Mouse (Mus musculus) midbrain, embryonic 14.5 days (tissue): ENCODE measurements around the gene Hoxb6. TPM values are rescaled to one million over a fixed set of nuclear protein-coding genes. Genes with fewer than 3 reads are reported as not detected.

Source experiments
- ATAC-seq: fragments of 200-750 bp; cut with Nextera tagmentation; 2 replicates; pipeline ENCODE4 v1.8.0; 2017; ENCODE audit warnings: moderate number of reproducible peaks, moderate library complexity; ENCODE audit not compliant: low FRiP score, low TSS enrichment
- DNase-seq: peaks from one replicate; pipeline ENCODE4 v3.0.0-alpha.2; 2015
- H3K27ac ChIP-seq: fragments of 300-500 bp; sonication (generic); replicated peaks from 2 replicates; pipeline ENCODE4 v1.5.1; 2014; ENCODE audit warnings: mild to moderate bottlenecking, low read depth, low read length, moderate library complexity
- H3K27me3 ChIP-seq: fragments of 300-500 bp; sonication (generic); 2 replicates; pipeline ENCODE4 v1.6.1; 2014; ENCODE audit warnings: low read length, control low read depth, mixed read lengths; ENCODE audit not compliant: control insufficient read depth, insufficient read depth
- H3K36me3 ChIP-seq: fragments of 300-500 bp; sonication (generic); 2 replicates; pipeline ENCODE4 v1.6.1; 2014; ENCODE audit warnings: low read length, control low read depth; ENCODE audit not compliant: control insufficient read depth, insufficient read depth
- H3K4me1 ChIP-seq: fragments of 300-500 bp; sonication (generic); 2 replicates; pipeline ENCODE4 v1.6.1; 2014; ENCODE audit warnings: mild to moderate bottlenecking, antibody characterized with exemption, low read length, control low read depth; ENCODE audit not compliant: control insufficient read depth, insufficient read depth
- H3K4me2 ChIP-seq: fragments of 300-500 bp; sonication (generic); 2 replicates; pipeline ENCODE4 v1.6.1; 2014; ENCODE audit warnings: mild to moderate bottlenecking, low read length, moderate library complexity
- H3K4me3 ChIP-seq: fragments of 300-500 bp; sonication (generic); replicated peaks from 2 replicates; pipeline ENCODE4 v1.5.1; 2014; ENCODE audit warnings: low read depth, low read length
- H3K9ac ChIP-seq: fragments of 300-500 bp; sonication (generic); replicated peaks from 2 replicates; pipeline ENCODE4 v1.6.1; 2014; ENCODE audit warnings: mild to moderate bottlenecking, low read length, moderate library complexity
- H3K9me3 ChIP-seq: fragments of 300-500 bp; sonication (generic); 2 replicates; pipeline ENCODE4 v1.6.1; 2016; ENCODE audit warnings: low read length, control low read depth, mixed read lengths; ENCODE audit not compliant: control insufficient read depth
- WGBS: fragments of 180-500 bp; shearing (Covaris S2); extraction: QIAGEN DNeasy Blood & Tissue Kit; methylation state at CpG from one replicate; pipeline ENCODE4 v1.1.7; 2014; 5-methylcytosine and 5-hydroxymethylcytosine counted together
- polyA plus RNA-seq: library from polyadenylated mRNA; unstranded; fragments of >200 nt; fragmentation: Nextera tagmentation; extraction: Ambion mirVana; gene quantifications from 2 replicates; pipeline ENCODE4 v1.2.1, GENCODE M21; 2014

The Hoxb6 gene
- polyA plus RNA-seq, 1 experiment from 2014 or later, result not detected

DNA sequence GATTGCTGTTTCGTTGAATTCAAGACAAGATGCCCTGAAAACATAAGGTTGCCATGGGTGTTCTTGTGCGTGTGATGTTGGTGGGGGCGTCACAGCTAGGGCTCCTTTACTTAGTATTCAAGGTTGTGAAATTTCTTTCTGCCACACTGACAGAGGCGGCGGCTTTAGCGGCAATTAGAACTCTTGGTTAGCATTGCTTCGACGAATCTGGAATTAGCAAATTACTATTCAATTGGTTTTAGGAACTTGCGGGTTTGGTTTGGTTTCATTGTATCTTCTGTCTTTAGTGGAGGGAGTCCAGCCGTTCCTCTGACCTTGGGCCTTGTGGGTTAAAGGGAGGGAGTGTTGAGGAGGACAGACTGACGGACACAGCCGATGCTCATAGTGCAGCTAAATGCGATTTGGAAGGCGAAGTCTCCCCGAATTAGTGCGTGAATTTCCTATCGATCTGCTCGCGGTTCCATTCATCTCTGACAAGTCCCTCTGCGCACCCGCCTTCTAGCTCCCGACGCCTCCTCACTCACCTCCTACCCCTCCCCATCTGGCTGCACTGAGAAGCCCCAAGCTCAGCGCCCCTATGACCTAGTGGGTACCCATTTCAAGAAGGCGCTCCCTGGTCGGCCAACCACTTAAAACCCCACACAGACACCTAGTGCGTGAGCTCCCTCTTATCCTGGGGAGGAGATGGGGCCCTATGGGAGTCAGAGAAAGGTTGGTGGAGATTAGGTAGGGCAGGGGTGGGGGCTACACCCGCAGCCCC is 25.5 kb downstream of the Hoxb6 start, which contains the start of gene Hoxb4:
Hoxb4 (plus strand) TSS at position 660 of the 760 bp plus-strand sequence.
- under 1% methylated on average over 28 of the region's 28 CpGs for WGBS
- DNase-seq (no peak), ATAC-seq (no peak)
- Histone ChIP-seq H3K27me3 (peaks cover 100% of the 10 kb centered on the region), H3K4me1 (no peaks in the 10 kb centered on the region), H3K27ac (no peak within 1 kb of the TSS), H3K9me3 (no peaks in the 10 kb centered on the region), H3K4me3 (no peak within 1 kb of the TSS), H3K4me2 (peak within 1 kb of the TSS; percentile 32), H3K36me3 (no peaks in the 10 kb centered on the region), H3K9ac (no peak within 1 kb of the TSS)

GRCm38 (mm10) chr11:96318368-96319070 is 26.2 kb downstream of the Hoxb6 start:
- H3K9me3 ChIP-seq, result no peaks in the 10 kb centered on the region
- ATAC-seq (no peak; the same call in 1 of the 2 replicates), DNase-seq (no peak)
- no peaks in the 10 kb centered on the region for H3K4me1 ChIP-seq
- no peak overlapping the region for H3K9ac ChIP-seq
- peaks cover 100% of the 10 kb centered on the region for H3K27me3 ChIP-seq
- no peaks in the 10 kb centered on the region for H3K36me3 ChIP-seq
- peak overlapping the region; percentile 32 for H3K4me2 ChIP-seq
- WGBS, result 1% methylated on average over 39 of the region's 45 CpGs
- no peak overlapping the region for H3K27ac ChIP-seq
- no peak overlapping the region for H3K4me3 ChIP-seq

DNA sequence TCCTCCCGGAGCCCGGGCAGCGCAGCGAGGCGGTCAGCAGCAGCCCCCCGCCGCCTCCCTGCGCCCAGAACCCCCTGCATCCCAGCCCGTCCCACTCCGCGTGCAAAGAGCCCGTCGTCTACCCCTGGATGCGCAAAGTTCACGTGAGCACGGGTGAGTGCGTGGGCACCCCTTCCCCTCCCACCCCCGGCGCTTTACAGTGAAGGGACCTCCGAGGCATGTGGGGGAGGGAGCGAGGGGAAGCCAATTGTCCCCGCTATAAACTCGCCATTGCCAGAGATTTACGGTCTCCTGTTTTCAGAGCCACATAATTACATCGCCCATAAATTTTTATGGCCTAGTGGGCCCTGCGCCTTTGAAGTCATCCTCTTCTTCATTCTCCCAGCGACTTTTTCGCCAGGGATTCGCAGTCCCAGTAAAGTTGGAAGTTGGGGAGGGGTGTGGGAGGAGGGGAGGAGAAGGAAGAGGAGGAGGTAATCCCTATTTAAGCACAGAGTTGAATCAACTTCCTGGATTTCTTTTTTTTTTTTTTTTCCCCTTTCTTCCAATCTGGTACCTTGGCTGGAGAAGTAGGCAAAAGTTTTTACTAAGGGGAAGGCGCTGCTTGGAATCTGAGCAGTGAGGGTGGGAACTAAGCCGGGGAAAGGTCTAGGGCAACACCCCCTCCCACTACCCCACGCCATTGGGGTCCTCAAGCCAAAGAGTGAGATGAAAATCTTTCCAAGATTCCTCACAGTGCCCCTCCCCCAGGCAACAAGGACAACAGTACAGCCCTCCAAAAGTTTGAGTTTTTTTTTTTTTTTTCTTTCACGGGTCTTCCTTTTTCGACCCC is 27.0 kb downstream of the Hoxb6 start:
- H3K36me3 ChIP-seq, result no peaks in the 10 kb centered on the region
- peak overlapping the region; percentile 32 for H3K4me2 ChIP-seq

DNA sequence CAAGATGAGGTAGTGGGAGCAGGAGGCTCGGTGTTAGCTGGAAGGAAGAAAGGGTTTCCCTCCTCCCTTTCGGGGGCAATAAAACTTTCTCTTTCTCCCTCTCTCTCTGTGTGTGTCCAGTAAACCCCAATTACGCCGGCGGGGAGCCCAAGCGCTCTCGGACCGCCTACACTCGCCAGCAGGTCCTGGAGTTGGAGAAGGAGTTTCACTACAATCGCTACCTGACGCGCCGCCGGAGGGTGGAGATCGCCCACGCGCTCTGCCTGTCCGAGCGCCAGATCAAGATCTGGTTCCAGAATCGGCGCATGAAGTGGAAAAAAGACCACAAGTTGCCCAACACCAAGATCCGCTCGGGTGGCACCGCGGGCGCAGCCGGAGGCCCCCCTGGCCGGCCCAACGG is 27.6 kb downstream of the Hoxb6 start:
- no peak overlapping the region for H3K4me3 ChIP-seq
- WGBS, result under 1% methylated on average over 29 of the region's 29 CpGs
- DNase-seq (no peak), ATAC-seq (no peak)
- H3K27me3 ChIP-seq, result peaks cover 100% of the 10 kb centered on the region
- no peak overlapping the region for H3K9ac ChIP-seq
- no peaks in the 10 kb centered on the region for H3K9me3 ChIP-seq
- no peaks in the 10 kb centered on the region for H3K4me1 ChIP-seq
- H3K27ac ChIP-seq, result no peak overlapping the region
- no peak overlapping the region for H3K4me2 ChIP-seq
- H3K36me3 ChIP-seq, result no peaks in the 10 kb centered on the region

More for the DNA sequence above, 27.0 kb downstream of the Hoxb6 start:
- H3K4me3 ChIP-seq, result no peak overlapping the region
- H3K9me3 ChIP-seq, result no peaks in the 10 kb centered on the region
- no peak overlapping the region for H3K9ac ChIP-seq
- ATAC-seq (no peak), DNase-seq (no peak)
- under 1% methylated on average over 34 of the region's 34 CpGs for WGBS
- no peaks in the 10 kb centered on the region for H3K4me1 ChIP-seq
- peaks cover 100% of the 10 kb centered on the region for H3K27me3 ChIP-seq
- H3K27ac ChIP-seq, result no peak overlapping the region

- H3K36me3 ChIP-seq, result no peaks in the 10 kb centered on the region
- H3K4me2 ChIP-seq, result no peak overlapping the region
- peaks cover 100% of the 10 kb centered on the region for H3K27me3 ChIP-seq
- DNase-seq (no peak), ATAC-seq (no peak)
- H3K4me1 ChIP-seq, result no peaks in the 10 kb centered on the region
- H3K9me3 ChIP-seq, result no peaks in the 10 kb centered on the region
- no peak overlapping the region for H3K9ac ChIP-seq
- 0% methylated on average over 17 of the region's 17 CpGs for WGBS
- no peak overlapping the region for H3K27ac ChIP-seq
- no peak overlapping the region for H3K4me3 ChIP-seq
Observed at GRCm38 (mm10) chr11:96320688-96321087, 28.4 kb downstream of the Hoxb6 start.

GRCm38 (mm10) chr11:96321846-96322245 is 29.6 kb downstream of the Hoxb6 start:
- Histone ChIP-seq H3K27me3 (peaks cover 99% of the 10 kb centered on the region), H3K9ac (no peak overlapping the region)

GRCm38 (mm10) chr11:96322738-96323137 is 30.5 kb downstream of the Hoxb6 start:
- H3K4me1 ChIP-seq, result no peaks in the 10 kb centered on the region
- peaks cover 99% of the 10 kb centered on the region for H3K27me3 ChIP-seq
- H3K27ac ChIP-seq, result no peak overlapping the region
- ATAC-seq (no peak), DNase-seq (no peak)
- no peaks in the 10 kb centered on the region for H3K36me3 ChIP-seq
- no peak overlapping the region for H3K4me3 ChIP-seq
- no peak overlapping the region for H3K4me2 ChIP-seq
- no peak overlapping the region for H3K9ac ChIP-seq
- no peaks in the 10 kb centered on the region for H3K9me3 ChIP-seq
- 4% methylated on average over 6 of the region's 6 CpGs for WGBS

More at GRCm38 (mm10) chr11:96321846-96322245, 29.6 kb downstream of the Hoxb6 start:
- no peaks in the 10 kb centered on the region for H3K9me3 ChIP-seq
- no peak for ATAC-seq
- H3K4me1 ChIP-seq, result no peaks in the 10 kb centered on the region
- DNase-seq, result no peak
- 7% methylated on average over 5 of the region's 5 CpGs for WGBS
- no peak overlapping the region for H3K27ac ChIP-seq
- H3K4me3 ChIP-seq, result no peak overlapping the region
- no peak overlapping the region for H3K4me2 ChIP-seq
- H3K36me3 ChIP-seq, result no peaks in the 10 kb centered on the region

GRCm38 (mm10) chr11:96323154-96323553 is 30.9 kb downstream of the Hoxb6 start, which contains the start of gene Hoxb3:
TSS of gene Hoxb3 (plus strand) at chr11:96323326.
- Histone ChIP-seq H3K27me3 (peaks cover 99% of the 10 kb centered on the region), H3K4me1 (no peaks in the 10 kb centered on the region), H3K4me2 (no peak within 1 kb of the TSS), H3K4me3 (no peak within 1 kb of the TSS), H3K27ac (no peak within 1 kb of the TSS), H3K36me3 (no peaks in the 10 kb centered on the region), H3K9me3 (no peaks in the 10 kb centered on the region), H3K9ac (no peak within 1 kb of the TSS)
- WGBS, result 1% methylated on average over 10 of the region's 10 CpGs
- ATAC-seq (no peak), DNase-seq (no peak)
